Mouse (Mus musculus): ENCODE measurements around the gene Tvp23b. TPM values are rescaled to one million over a fixed set of nuclear protein-coding genes. Genes with fewer than 3 reads are reported as not detected.

The Tvp23b gene
- total RNA-seq, 2 experiments from 2014 or later: 23.8 to 23.9 TPM

DNA sequence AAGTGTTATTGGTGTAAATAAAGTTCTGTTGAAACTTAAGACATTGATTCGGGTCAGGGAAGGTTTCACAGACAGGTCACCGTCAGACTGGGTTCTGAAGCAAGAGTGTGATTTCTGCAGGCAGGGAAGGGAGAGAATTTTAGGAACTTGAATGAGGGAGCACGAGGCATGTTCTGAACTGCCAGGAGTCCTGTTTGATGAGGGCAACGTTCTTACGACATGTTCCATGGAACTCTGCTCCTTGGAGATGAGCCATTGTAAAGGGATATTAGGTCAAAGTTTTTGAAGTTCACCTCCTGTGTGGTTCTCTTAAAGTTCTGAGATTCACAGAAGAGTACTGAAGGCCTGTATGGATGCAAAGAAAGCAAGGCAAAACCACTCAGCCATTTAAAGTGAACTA, 51.9 kb downstream of the Tvp23b start:
- intact Hi-C loops (cut with DNase I): no loop called here
- no peak for DNase-seq (ENCODE audit: low spot score in 2 of 2)

DNA sequence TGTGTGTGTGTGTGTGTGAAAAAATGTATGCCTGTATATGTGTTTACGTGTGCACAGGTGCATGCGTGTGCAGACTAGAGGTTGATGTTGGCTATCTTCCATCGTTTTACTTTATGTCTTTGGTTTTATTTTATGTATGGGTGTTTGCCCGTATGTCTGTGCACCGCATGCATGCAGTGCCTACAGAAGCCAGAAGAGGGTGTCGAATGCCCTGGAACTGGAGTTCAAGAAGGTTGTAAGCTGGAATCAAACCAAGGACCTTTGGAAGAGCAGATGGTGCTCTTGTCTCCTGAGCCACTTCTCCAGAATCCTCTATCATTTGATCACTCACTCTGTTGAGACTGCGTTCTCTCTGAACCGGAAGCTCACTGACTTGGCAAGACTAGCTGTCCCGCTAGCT, 53.8 kb downstream of the Tvp23b start:
- intact Hi-C loops (cut with DNase I): no loop called here
- no peak for DNase-seq (ENCODE audit: low spot score in 2 of 2)

DNA sequence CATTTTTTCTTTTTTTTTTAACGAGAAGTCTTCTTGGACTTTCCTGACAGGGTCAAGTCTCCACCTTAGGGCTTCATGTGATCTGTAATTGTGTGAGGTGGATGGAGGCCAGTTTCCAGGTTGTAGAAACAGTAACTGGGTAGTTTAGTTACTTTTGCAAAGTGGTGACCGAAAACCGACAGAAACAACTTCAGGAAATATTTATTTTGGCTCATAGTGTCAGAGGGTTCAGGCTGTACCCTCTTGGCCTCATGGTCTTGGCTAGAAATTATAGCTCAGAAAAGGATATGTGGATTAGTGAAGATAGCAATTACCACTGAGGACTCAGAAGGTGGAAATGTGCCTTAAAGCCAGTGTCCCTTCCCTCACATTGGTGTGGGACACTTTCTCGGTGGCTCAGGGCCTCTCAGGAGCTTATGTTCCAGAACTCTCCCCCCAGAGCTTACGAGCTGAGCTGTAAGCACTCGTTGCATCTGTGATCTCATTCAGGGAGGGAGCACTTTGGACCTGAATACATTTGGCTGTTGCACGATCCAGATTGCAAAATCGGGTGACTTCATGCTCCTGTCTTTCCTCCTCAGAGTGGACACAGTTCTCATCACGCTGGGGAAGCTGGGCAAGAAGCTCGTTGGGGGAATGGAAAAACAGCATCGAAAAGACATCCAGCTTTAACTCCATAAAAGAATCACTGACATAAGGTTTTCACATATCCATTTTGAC, 55.7 kb downstream of the Tvp23b start:
- intact Hi-C loops (cut with DNase I): no loop called here
- DNase-seq (ENCODE audit: low spot score in 2 of 2): no peak

DNA sequence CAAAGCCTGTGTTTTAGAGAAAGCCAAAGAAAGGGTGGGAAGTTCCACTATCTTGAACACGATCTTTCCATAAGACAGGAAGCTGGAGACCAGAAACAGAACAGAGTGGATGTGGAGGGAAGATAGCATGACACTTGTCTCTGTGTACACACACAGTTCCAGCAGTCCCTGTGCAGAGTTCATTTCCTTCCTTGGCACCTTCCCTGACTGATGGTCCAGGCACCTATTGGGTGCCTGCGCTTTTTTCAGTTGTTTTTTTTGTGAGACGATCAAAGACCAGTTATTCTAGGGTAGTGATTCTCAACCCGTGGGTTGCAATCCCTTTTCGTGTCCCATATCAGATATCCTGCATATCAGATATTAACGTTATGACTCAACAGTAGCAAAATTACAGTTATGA, 58.7 kb downstream of the Tvp23b start:
- intact Hi-C loops (cut with DNase I): no loop called here
- DNase-seq (ENCODE audit: low spot score in 2 of 2): no peak

DNA sequence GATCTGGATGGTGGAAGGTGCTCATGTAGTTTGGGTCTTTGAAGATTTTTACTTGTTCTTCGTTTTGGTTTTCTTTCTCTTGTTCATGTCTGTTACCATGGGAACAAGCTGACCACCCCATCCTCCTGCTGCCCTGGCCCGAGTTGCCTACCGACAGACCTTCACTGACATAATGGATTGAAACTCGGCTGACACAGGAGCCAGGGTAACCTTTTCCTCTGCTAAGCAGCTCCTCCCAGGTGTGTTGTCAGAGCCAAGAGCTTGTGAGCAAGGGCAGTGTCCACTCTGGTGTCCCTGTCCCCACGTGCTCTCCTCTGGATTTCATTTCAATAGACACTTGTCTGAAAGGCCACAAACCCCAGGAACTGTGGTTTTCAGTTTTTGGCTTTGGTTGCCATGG, 59.7 kb downstream of the Tvp23b start:
- intact Hi-C loops (cut with DNase I): no loop called here
- no peak for DNase-seq (ENCODE audit: low spot score in 2 of 2)

DNA sequence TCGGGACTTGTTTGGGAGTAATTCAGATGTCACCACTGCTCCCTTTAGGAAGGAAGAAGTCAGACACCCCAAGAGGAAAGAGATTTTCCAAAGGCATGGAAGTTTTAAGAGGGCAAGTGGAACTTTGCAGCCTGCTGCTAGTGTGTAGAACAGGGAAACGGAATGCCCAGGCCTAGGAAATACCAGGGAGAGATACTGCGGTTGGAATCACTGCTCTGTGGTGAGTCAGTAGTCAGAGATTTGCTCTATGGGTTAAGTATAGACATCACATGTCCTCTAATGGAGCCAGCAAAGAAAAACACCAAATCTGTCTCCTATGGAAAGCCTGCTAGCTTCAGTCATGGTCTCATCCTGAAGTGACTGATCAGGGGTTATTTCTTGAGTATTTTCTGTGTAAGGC, 60.9 kb downstream of the Tvp23b start:
- DNase-seq (ENCODE audit: low spot score in 2 of 2): no peak
- intact Hi-C loops (cut with DNase I): no loop called here

DNA sequence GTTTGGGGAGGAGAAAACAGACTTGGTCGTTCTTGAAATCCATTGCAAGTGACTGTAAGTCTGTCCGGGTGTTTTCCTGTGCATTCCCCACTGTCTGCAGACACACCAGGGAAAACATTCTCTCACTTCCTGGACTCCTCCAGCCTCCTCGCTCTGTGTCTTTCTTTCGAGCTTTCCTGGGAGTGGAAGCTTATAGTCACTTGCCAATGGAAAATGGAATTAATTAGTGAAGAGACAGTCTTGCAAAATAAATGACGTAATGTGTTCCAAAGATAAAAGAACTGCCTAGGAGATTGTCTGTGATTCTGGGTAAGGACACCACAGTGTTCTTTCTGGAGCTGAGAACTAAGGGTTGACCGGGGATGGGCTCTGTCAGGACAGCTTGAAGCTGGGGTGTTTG, 64.3 kb downstream of the Tvp23b start:
- no peak for DNase-seq (ENCODE audit: low spot score in 2 of 2)
- intact Hi-C loops (cut with DNase I): no loop called here

DNA sequence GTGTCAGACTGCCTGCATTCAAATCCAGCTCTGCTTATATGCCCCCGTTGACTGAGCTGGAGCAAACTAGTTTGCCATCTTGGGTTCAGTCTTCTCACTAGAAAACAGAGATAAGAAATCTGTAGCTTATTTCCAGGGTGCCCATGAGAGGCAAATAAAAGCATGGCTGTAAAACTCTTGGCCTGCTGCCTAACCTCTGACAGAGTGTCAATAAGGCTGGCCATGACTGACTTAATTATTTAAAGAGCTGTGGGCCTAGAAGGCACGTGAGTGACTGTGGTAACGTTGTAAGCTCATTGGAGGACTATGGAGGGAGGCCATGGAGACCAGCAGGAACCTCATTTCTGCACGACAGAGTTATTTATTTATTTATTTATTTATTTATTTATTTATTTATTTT, 66.3 kb downstream of the Tvp23b start:
- no peak for DNase-seq (ENCODE audit: low spot score in 2 of 2)
- intact Hi-C loops (cut with DNase I): no loop called here

DNA sequence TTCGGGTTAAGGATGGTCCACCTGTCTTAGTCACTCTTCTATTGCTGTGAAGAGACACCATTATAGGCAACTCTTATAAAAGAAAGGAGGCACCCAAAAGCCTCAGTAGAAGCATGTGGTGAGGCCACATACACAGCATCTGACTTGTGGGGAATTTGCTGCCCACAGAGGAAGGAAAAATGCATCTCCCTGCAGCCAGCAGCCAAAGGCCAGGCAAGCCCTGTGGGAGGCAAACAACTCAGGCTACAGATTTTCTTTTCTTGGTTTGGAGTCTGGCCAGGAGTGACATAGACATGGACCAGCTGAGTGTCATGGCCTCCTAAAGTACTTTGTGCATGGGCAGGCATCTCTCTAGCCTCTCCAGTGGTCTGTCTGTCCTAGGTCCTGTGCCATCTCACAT, 70.3 kb downstream of the Tvp23b start:
- no peak for DNase-seq (ENCODE audit: low spot score in 2 of 2)
- intact Hi-C loops (cut with DNase I): no loop called here

DNA sequence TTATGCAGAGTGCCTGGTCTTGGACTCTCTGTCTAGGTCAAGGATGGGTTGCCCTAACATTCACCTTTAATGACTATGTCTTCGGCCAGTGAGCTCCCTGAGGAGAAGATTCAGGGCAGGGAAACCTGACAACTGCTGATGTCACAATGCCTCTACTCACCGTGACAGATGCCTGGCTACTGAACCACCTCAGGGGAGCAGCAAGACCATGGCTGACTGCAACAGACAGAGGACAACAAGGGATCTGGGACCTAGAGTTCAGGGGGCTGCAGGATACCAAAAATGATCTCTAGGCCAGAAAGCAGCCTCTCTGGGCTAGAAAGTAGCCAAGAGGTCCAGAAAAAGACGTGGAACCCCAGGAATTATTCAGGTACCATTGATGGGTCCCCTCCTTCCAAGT, 71.8 kb downstream of the Tvp23b start, which contains the start of gene Cdrt4:
Gene Cdrt4, plus strand, starts transcription at position 182 of the 400 bp plus-strand sequence.
- no peak for DNase-seq (ENCODE audit: low spot score in 2 of 2)

DNA sequence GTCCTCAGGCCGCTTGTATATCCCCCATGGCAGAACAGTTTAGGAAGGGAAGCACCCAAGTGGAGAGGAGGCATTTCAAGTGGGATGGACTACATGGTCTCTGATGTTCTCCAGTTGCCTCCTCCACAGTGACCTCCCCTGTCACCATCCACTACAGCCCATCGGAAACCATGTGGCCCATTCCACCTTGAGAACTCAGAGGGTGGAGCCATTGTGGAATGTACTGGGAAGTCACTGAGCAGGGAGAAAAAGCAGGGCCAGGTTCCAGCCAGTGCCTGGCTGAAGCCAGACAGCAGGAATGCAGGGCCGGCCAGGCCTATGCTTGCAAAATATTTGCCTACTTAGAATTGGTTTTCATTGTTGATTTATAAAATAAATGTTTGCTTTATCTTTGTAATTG, 75.5 kb downstream of the Tvp23b start:
- DNase-seq (ENCODE audit: low spot score in 2 of 2): no peak
- intact Hi-C loops (cut with DNase I): no loop called here

More for the DNA sequence above, 71.8 kb downstream of the Tvp23b start, which contains the start of gene Cdrt4:
- intact Hi-C loops (cut with DNase I): no loop called here

DNA sequence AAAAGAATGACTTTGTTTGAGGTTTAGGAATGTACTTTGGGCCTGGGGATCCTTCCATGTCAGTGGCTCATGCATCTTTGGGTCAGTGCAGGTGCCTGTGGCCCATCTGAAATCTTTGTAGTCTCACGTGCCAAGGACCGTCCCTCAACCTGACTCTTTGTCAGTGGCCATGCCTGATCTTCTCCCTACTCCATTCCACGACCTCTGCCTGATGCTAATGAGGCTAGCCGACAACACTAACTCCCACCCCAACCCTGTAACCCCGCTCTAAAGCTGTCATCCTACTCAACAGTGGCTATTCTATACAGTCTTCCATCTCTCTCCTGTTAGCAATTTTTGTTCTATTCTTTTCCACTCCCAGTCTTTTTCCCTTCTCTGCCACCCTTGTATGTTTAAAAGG, 75.9 kb downstream of the Tvp23b start:
- no peak for DNase-seq (ENCODE audit: low spot score in 2 of 2)
- intact Hi-C loops (cut with DNase I): no loop called here

DNA sequence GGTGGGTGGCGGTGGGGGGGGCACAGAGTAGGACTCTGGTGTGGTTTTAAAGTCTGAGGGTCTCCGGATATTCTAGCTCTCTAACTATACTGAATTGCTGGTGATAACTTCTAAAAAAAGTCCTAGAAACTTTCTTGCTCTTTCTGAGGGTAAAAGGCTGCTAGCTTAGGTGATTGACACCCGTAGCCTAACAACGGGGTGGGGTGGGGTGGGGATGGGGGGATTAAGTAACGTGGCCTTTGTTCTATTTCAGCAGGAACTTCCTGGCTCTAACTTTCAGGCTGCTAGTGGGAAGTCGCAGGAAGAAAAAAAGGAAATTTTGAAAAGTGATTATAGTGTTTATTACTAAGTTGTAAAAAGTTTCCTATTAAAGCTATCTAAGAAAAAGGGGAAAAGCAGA, 76.5 kb downstream of the Tvp23b start:
- intact Hi-C loops (cut with DNase I): no loop called here
- DNase-seq (ENCODE audit: low spot score in 2 of 2): no peak

DNA sequence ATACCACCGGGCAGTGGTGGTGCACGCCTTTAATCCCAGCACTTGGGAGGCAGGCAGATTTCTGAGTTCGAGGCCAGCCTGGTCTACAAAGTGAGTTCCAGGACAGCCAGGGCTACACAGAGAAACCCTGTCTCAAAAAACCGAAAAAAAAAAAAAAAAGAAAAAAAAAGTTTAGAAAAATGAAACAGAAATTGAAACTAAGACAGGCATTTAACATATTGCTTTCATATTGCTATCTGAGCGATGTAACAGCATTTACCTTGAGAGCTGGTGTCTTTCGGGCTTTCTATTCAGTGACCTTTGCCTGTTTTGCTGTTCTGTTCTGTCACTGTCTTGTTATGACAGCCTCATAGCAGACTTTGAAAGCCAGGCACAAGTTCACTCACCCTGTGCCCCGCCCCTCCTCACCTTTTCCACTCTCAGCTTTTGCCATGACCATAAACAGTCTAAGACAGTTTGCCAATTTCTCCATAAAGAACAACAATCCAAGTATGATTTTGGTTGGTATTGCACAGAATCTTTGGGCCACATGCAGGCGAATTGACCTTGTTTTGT, 78.4 kb downstream of the Tvp23b start:
- no peak for DNase-seq (ENCODE audit: low spot score in 2 of 2)
- intact Hi-C loops (cut with DNase I): no loop called here

DNA sequence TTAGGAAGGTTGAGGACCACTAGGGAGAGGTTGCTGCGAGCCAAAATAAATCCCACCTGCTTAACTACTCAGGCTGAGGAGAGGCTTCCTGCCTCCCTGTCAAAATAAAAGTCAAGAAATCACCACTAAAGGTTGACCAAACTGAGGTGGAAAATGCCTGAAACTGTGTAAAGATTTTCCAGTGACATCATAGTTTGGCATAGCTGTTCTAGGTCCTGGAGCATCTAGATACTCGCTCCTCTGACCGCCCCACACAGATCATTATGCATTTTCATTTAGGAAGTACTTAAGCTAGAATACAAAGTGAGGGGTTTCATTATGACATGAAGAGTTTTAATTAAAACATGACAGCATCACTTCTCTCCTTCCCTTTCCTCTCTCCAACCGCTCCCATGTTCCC, 84.0 kb downstream of the Tvp23b start:
- intact Hi-C loops (cut with DNase I): no loop called here
- no peak for DNase-seq (ENCODE audit: low spot score in 2 of 2)

DNA sequence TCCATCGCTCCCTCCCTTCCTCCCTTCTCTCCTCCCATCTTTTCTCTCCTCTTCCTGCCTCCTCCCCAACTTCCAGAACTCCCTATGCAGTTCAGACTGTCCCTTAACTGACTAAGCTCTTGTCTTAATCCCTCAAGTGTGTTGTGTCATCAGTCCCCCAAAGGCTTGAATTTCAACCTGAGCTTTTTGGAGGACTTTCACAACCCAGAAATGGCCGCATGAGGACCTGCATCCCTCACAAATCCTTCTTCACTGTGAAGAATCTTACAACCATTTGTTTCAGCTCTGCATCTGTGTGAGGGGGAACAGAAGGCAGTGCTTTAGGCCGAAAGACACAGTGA, 87.1 kb downstream of the Tvp23b start:
- no peak for DNase-seq (ENCODE audit: low spot score in 2 of 2)
- intact Hi-C loops (cut with DNase I): no loop called here

Other genes starting within 250 kb of the Tvp23b start
- 10 to 100 TPM; 16.4 to 16.8 TPM for gene Lrrc75a, start 230.9 kb upstream of the Tvp23b start, total RNA-seq (2021)
- gene Mmgt2, start 230.8 kb upstream of the Tvp23b start, total RNA-seq (2021): 10 to 100 TPM; 23.4 to 24.2 TPM
- gene Zfp287, start 147.6 kb upstream of the Tvp23b start, total RNA-seq (2021): 10 to 100 TPM; 15.8 to 16.7 TPM
- not detected for gene Gm10428, start 126.4 kb upstream of the Tvp23b start, total RNA-seq (2021)
- 10 to 100 TPM; 20.6 to 23.0 TPM for gene Zfp286, start 90.0 kb upstream of the Tvp23b start, total RNA-seq (2021)
- 1 to 10 TPM; 3.5 to 4.6 TPM for gene Trim16, start 59.2 kb upstream of the Tvp23b start, total RNA-seq (2021)
- gene Fbxw10, start 32.4 kb upstream of the Tvp23b start, total RNA-seq (2021): under 1 TPM; 0.53 to 0.64 TPM
- not detected for gene Cdrt4, start 71.7 kb downstream of the Tvp23b start, total RNA-seq (2021)
- gene Tekt3, start 182.2 kb downstream of the Tvp23b start, total RNA-seq (2021): not detected
- gene Pmp22, start 249.5 kb downstream of the Tvp23b start, total RNA-seq (2021): 10 to 100 TPM; 24.6 to 28.9 TPM